Mouse (Mus musculus): ENCODE measurements at regions not wholly inside any gene's neighbourhood (a gene's known extent, or its start where the extent isn't known, plus 50 kb on each side); places are given as distances from the start of the nearest gene placed in this dataset.

GRCm38 (mm10) chr6:18682043-18682442 lies 166.3 kb upstream of the Lsm8 start:
- TF ChIP-seq CTCF (IDR thresholded peaks at IDR 0.05; ENCODE audit: low read depth) (no peak), EP300 (IDR thresholded peaks at IDR 0.05; ENCODE audit: low read depth) (no peak)

Measured in liver, embryonic 14.5 days (tissue).